Mouse (Mus musculus) MEL (cell line): ENCODE data around the gene Snta1.

Source experiments
- CHD1 ChIP-seq: IDR thresholded peaks from 2 replicates; pipeline ENCODE4 v1.6.1; 2012; ENCODE audit warnings: low read depth, mild to moderate bottlenecking, inconsistent platforms, low read length, improper control_type of control experiment
- CHD2 ChIP-seq: IDR thresholded peaks from 2 replicates; pipeline ENCODE4 v1.6.1; 2011; ENCODE audit warnings: low read length, improper control_type of control experiment
- CTCF ChIP-seq, 3 experiments: IDR thresholded peaks in 2 of 3; conservative IDR thresholded peaks in 1 of 3; 2 replicates each; pipeline ENCODE4 v1.5.1; 2011 to 2012; ENCODE audit warnings: low read length in 3 of 3, low read depth in 2 of 3, mild to moderate bottlenecking in 2 of 3, improper control_type of control experiment in 1 of 3, inconsistent platforms in 1 of 3, mixed read lengths in 1 of 3, moderate library complexity in 1 of 3; ENCODE audit not compliant: control insufficient read depth in 1 of 3, insufficient read depth in 1 of 3, poor library complexity in 1 of 3, severe bottlenecking in 1 of 3
- HCFC1 ChIP-seq: IDR thresholded peaks from 2 replicates; pipeline ENCODE4 v1.6.1; 2012; ENCODE audit warnings: low read depth, mild to moderate bottlenecking, inconsistent platforms, low read length, improper control_type of control experiment, moderate library complexity
- MEF2A ChIP-seq: IDR thresholded peaks from 2 replicates; pipeline ENCODE4 v1.6.1; 2014; ENCODE audit warnings: low read depth, mild to moderate bottlenecking, inconsistent platforms, low read length, improper control_type of control experiment; ENCODE audit not compliant: poor library complexity, insufficient replicate concordance, severe bottlenecking; ENCODE audit errors: extremely low read depth
- MYC ChIP-seq: IDR thresholded peaks from 2 replicates; pipeline ENCODE4 v1.6.1; 2011; ENCODE audit warnings: low read depth, mild to moderate bottlenecking, low read length, improper control_type of control experiment, moderate library complexity
- NELFE ChIP-seq: IDR thresholded peaks from 2 replicates; pipeline ENCODE4 v1.6.1; 2011; ENCODE audit warnings: low read depth, low read length, improper control_type of control experiment
- POLR2A ChIP-seq, 2 experiments: IDR thresholded peaks; 2 replicates each; pipeline ENCODE4 v1.6.1; 2011 to 2012; ENCODE audit warnings: low read length in 2 of 2, mild to moderate bottlenecking in 2 of 2, control low read depth in 1 of 2, improper control_type of control experiment in 1 of 2, low read depth in 1 of 2, moderate library complexity in 1 of 2; ENCODE audit not compliant: control insufficient read depth in 1 of 2, insufficient read depth in 1 of 2, poor library complexity in 1 of 2
- TCF12 ChIP-seq: IDR thresholded peaks from 2 replicates; pipeline ENCODE4 v1.6.1; 2014; ENCODE audit warnings: low read depth, mild to moderate bottlenecking, inconsistent platforms, low read length, improper control_type of control experiment, moderate library complexity
- USF1 ChIP-seq: IDR thresholded peaks from 2 replicates; pipeline ENCODE4 v1.6.1; 2014; ENCODE audit warnings: low read depth, mild to moderate bottlenecking, inconsistent platforms, low read length, improper control_type of control experiment, moderate library complexity
- USF2 ChIP-seq, 2 experiments: IDR thresholded peaks; 2 replicates each; pipeline ENCODE4 v1.6.1; 2011 to 2012; ENCODE audit warnings: improper control_type of control experiment in 2 of 2, low read length in 2 of 2, borderline replicate concordance in 1 of 2, inconsistent platforms in 1 of 2, low read depth in 1 of 2, mild to moderate bottlenecking in 1 of 2; ENCODE audit not compliant: insufficient read depth in 1 of 2
- ZC3H11A ChIP-seq: IDR thresholded peaks from 2 replicates; pipeline ENCODE4 v1.6.1; 2012; ENCODE audit warnings: low read depth, mild to moderate bottlenecking, inconsistent platforms, low read length, improper control_type of control experiment
- ZKSCAN1 ChIP-seq: IDR thresholded peaks from 2 replicates; pipeline ENCODE4 v1.6.1; 2012; ENCODE audit warnings: low read depth, mild to moderate bottlenecking, inconsistent platforms, low read length, improper control_type of control experiment, moderate library complexity
- ZNF384 ChIP-seq: IDR thresholded peaks from 2 replicates; pipeline ENCODE4 v1.6.1; 2012; ENCODE audit warnings: low read depth, mild to moderate bottlenecking, inconsistent platforms, low read length, improper control_type of control experiment

- 0 out of 2 replicates have a peak, but pooled peaks have one; percentile 5 for TF ChIP-seq TCF12
- no peak for TF ChIP-seq ZNF384
- peak; percentile 26; the same call in 1 of the 2 replicates for TF ChIP-seq NELFE
- no peak for TF ChIP-seq CHD1
- TF ChIP-seq MEF2A: no peak
- no peak for TF ChIP-seq USF1
- TF ChIP-seq CTCF (IDR thresholded peaks at IDR 0.05 in 2 of 3, conservative IDR thresholded peaks at IDR 0.05 in 1 of 3; ENCODE audit: control insufficient read depth in 1 of 3, insufficient read depth in 1 of 3, low read depth in 2 of 3, low read length in 3 of 3, poor library complexity in 1 of 3, severe bottlenecking in 1 of 3): no peak; a peak in 1 of 6 replicates
- TF ChIP-seq HCFC1: no peak
- TF ChIP-seq MYC: no peak; the same call in none of the 2 replicates
- TF ChIP-seq ZC3H11A: no peak
- TF ChIP-seq POLR2A (IDR thresholded peaks at IDR 0.05; ENCODE audit: control insufficient read depth in 1 of 2, insufficient read depth in 1 of 2, low read depth in 1 of 2, low read length in 2 of 2, poor library complexity in 1 of 2): no peak
- TF ChIP-seq ZKSCAN1: no peak
- no peak for TF ChIP-seq USF2 (IDR thresholded peaks at IDR 0.05; ENCODE audit: borderline replicate concordance in 1 of 2, insufficient read depth in 1 of 2, low read depth in 1 of 2, low read length in 2 of 2)
- TF ChIP-seq CHD2: no peak
Observed at GRCm38 (mm10) chr2:154372842-154373500, 34.9 kb downstream of the Snta1 start, which contains the start of gene Cdk5rap1.
